Mouse (Mus musculus) liver, embryonic 14.5 days (tissue): ENCODE results near the gene Polh. TPM values are rescaled to one million over a fixed set of nuclear protein-coding genes. Genes with fewer than 3 reads are reported as not detected.
A peak's percentile ranks its signal among the peaks of the same experiment; 100 is the strongest.

Experiments used
- ATAC-seq: fragments of 200-750 bp; cut with Nextera tagmentation; 2 replicates; pipeline ENCODE4 v1.8.0; 2017; ENCODE audit warnings: moderate number of reproducible peaks, mild to moderate bottlenecking, moderate library complexity; ENCODE audit not compliant: insufficient read depth
- DNase-seq, 3 experiments: peaks; one replicate each; pipeline ENCODE4 v3.0.0-alpha.2; 2012 to 2013; ENCODE audit warnings: low read depth in 3 of 3, low spot score in 3 of 3
- H3K27ac ChIP-seq: fragments of 300-500 bp; sonication (generic); 2 replicates; pipeline ENCODE4 v1.5.1; 2014; ENCODE audit warnings: moderate library complexity, mild to moderate bottlenecking, control low read depth, inconsistent platforms
- H3K27me3 ChIP-seq: fragments of 300-500 bp; sonication (generic); 2 replicates; pipeline ENCODE4 v1.6.1; 2014; ENCODE audit warnings: mild to moderate bottlenecking, low read length, moderate library complexity; ENCODE audit not compliant: control insufficient read depth, insufficient read depth
- H3K36me3 ChIP-seq: fragments of 300-500 bp; sonication (generic); replicated peaks from 2 replicates; pipeline ENCODE4 v1.6.1; 2014; ENCODE audit warnings: low read depth; ENCODE audit not compliant: control insufficient read depth, insufficient read depth
- H3K4me1 ChIP-seq, 2 experiments: fragments of 200-500 bp in 1 of 2; fragments of 300-500 bp in 1 of 2; sonication (generic) in 1 of 2; replicated peaks; 2 replicates each; pipeline ENCODE4 v1.6.1; 2012 to 2014; ENCODE audit warnings: antibody characterized with exemption in 1 of 2, inconsistent platforms in 1 of 2, low read length in 1 of 2; ENCODE audit not compliant: control insufficient read depth in 2 of 2, insufficient read depth in 2 of 2
- H3K4me2 ChIP-seq: fragments of 300-500 bp; sonication (generic); 2 replicates; pipeline ENCODE4 v1.6.1; 2014; ENCODE audit warnings: low read depth, mild to moderate bottlenecking, control low read depth, moderate library complexity
- H3K4me3 ChIP-seq, 2 experiments: fragments of 200-500 bp in 1 of 2; fragments of 300-500 bp in 1 of 2; sonication (generic) in 1 of 2; 2 replicates each; pipeline ENCODE4 v1.5.1; 2012 to 2014; ENCODE audit warnings: low read depth in 2 of 2, low read length in 2 of 2, mild to moderate bottlenecking in 2 of 2, control low read depth in 1 of 2, inconsistent platforms in 1 of 2, moderate library complexity in 1 of 2; ENCODE audit not compliant: insufficient read depth in 1 of 2
- H3K9ac ChIP-seq: fragments of 300-500 bp; sonication (generic); replicated peaks from 2 replicates; pipeline ENCODE4 v1.6.1; 2014; ENCODE audit warnings: mild to moderate bottlenecking, control low read depth, moderate library complexity
- H3K9me3 ChIP-seq: fragments of 300-500 bp; sonication (generic); 2 replicates; pipeline ENCODE4 v1.6.1; 2016; ENCODE audit warnings: low read length, mixed read lengths; ENCODE audit not compliant: control insufficient read depth
- CTCF ChIP-seq: IDR thresholded peaks from 2 replicates; pipeline ENCODE4 v1.5.1; 2016; ENCODE audit warnings: antibody characterized with exemption, low read depth, control low read depth
- EP300 ChIP-seq: IDR thresholded peaks from 2 replicates; pipeline ENCODE4 v1.6.1; 2016; ENCODE audit warnings: antibody characterized with exemption, low read depth
- WGBS: fragments of 180-500 bp; shearing (Covaris S2); extraction: QIAGEN DNeasy Blood & Tissue Kit; methylation state at CpG from one replicate; pipeline ENCODE4 v1.1.7; 2014; ENCODE audit not compliant: insufficient replicate concordance; 5-methylcytosine and 5-hydroxymethylcytosine counted together
- polyA plus RNA-seq, 2 experiments: library from polyadenylated mRNA; depleted of rRNA in 1 of 2; stranded (reverse) in 1 of 2; unstranded in 1 of 2; fragments of >200 nt; fragmentation: Nextera tagmentation in 1 of 2; extraction: Ambion mirVana in 1 of 2; gene quantifications; 2 replicates each; pipeline versions ENCODE4 v1.2.1 to v1.2.3; 2012 to 2014

Polh gene
- polyA plus RNA-seq, 2 experiments: 7.8 to 9.7 TPM

GRCm38 (mm10) chr17:46210550-46210949 lies 8.1 kb upstream of the Polh start:
- Histone ChIP-seq H3K9ac (no peak overlapping the region), H3K9me3 (no peaks in the 10 kb centered on the region), H3K4me1 (no peaks in the 10 kb centered on the region), H3K27me3 (no peaks in the 10 kb centered on the region), H3K4me2 (no peak overlapping the region), H3K4me3 (no peak overlapping the region), H3K27ac (no peak overlapping the region), H3K36me3 (peaks cover 67% of the 10 kb centered on the region)
- WGBS: 78% methylated on average over 3 of the region's 3 CpGs
- no peak for TF ChIP-seq EP300
- TF ChIP-seq CTCF: no peak
- DNase-seq: no peak
- no peak for ATAC-seq

DNA sequence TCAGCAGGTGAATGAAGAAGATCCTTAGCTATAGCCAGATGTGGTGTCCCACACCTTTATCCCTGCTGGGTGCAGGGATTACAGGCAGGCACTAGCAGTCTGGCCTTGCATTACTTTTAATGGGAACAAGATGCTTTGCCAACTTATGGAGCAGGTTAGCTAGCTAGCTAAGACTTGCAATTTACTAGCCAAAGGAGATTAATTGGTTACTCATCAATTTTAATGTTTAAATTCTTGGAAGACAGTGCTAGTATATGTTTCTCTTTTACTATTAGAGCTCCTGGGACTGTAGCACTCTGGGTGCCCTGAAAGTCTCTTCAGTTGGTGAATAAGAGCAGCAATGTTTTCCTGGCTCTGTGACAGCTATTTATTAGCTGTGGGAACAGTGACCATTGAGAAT lies 4.2 kb upstream of the Polh start:
- ATAC-seq (no peak), DNase-seq (no peak)
- Histone ChIP-seq H3K4me1 (peaks cover 3 to 12% of the 10 kb centered on the region in 2 experiments; a peak in 3 of 4 replicates), H3K9me3 (no peaks in the 10 kb centered on the region), H3K36me3 (peaks cover 48% of the 10 kb centered on the region), H3K27ac (no peak overlapping the region), H3K9ac (no peak overlapping the region), H3K4me3 (no peak overlapping the region), H3K27me3 (no peaks in the 10 kb centered on the region), H3K4me2 (no peak overlapping the region)
- no peak for TF ChIP-seq CTCF
- no peak for TF ChIP-seq EP300

GRCm38 (mm10) chr17:46203078-46203477 lies 633 bp upstream of the Polh start:
- Histone ChIP-seq H3K4me2 (peak overlapping the region; percentile 79), H3K36me3 (peaks cover 35% of the 10 kb centered on the region), H3K9ac (peak overlapping the region; percentile 83), H3K27ac (peak overlapping the region; percentile 52), H3K4me3 (peak overlapping the region; percentile 85 to 91), H3K4me1 (peaks cover 7 to 16% of the 10 kb centered on the region in 2 experiments), H3K9me3 (no peaks in the 10 kb centered on the region), H3K27me3 (no peaks in the 10 kb centered on the region)
- WGBS: 0% methylated on average over 20 of the region's 20 CpGs
- DNase-seq (no peak), ATAC-seq (no peak)
- TF ChIP-seq CTCF (no peak), EP300 (no peak)

DNA sequence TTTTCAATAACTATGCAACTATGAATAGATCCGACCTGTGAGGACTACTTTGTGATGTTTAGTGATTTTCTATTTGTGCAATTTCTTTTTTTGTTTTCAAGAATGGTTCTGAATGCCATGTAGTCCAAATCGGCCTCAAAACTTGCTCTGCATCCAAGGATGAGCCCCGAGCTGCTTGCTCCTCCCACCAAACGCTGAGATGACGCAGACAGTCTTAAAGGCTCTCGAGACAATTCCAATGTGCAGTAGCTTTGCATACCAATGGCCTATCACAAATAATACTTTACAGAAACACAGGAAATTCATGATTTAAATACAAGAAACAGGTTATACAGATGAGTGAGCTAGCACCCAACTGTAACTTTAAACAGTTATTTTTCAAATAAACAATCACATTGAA lies 1.3 kb downstream of the Polh start:
- no peak overlapping the region for H3K27ac ChIP-seq
- no peaks in the 10 kb centered on the region for H3K9me3 ChIP-seq
- H3K9ac ChIP-seq: peak overlapping the region; percentile 80
- WGBS: 38% methylated on average over 6 of the region's 6 CpGs
- peaks cover 37% of the 10 kb centered on the region for H3K36me3 ChIP-seq
- peak overlapping the region; percentile 79 for H3K4me2 ChIP-seq
- peaks cover 7 to 16% of the 10 kb centered on the region in 2 experiments for H3K4me1 ChIP-seq
- DNase-seq (peak; percentile 28 to 48 (median 46)), ATAC-seq (no peak)
- H3K4me3 ChIP-seq: peak overlapping the region; percentile 85 to 98; a peak in 3 of 4 replicates
- TF ChIP-seq CTCF (no peak), EP300 (no peak)
- no peaks in the 10 kb centered on the region for H3K27me3 ChIP-seq

- 94% methylated on average over 2 of the region's 2 CpGs for WGBS
- no peaks in the 10 kb centered on the region for H3K9me3 ChIP-seq
- peaks cover 88% of the 10 kb centered on the region for H3K36me3 ChIP-seq
- no peak overlapping the region for H3K4me2 ChIP-seq
- no peak overlapping the region for H3K27ac ChIP-seq
- no peak for TF ChIP-seq CTCF
- no peak for TF ChIP-seq EP300
- H3K4me1 ChIP-seq: no peaks in the 10 kb centered on the region
- H3K4me3 ChIP-seq: no peak overlapping the region
- DNase-seq (no peak), ATAC-seq (no peak)
- H3K9ac ChIP-seq: no peak overlapping the region
- H3K27me3 ChIP-seq: no peaks in the 10 kb centered on the region
Measured at GRCm38 (mm10) chr17:46188829-46189228, 13.6 kb downstream of the Polh start.
